Mouse (Mus musculus) small intestine, adult 2 months (tissue): ENCODE measurements around the gene Tbl2.

Source experiments
- CTCF ChIP-seq: fragments of 200-500 bp; IDR thresholded peaks from 2 replicates; pipeline ENCODE4 v1.5.1; 2012; ENCODE audit warnings: low read depth, mild to moderate bottlenecking, control low read depth, inconsistent platforms, low read length, moderate library complexity, mixed read lengths; ENCODE audit not compliant: insufficient replicate concordance, insufficient read length; ENCODE audit errors: extremely low read depth
- POLR2A ChIP-seq: fragments of 200-500 bp; IDR thresholded peaks from 2 replicates; pipeline ENCODE4 v1.6.1; 2012; ENCODE audit warnings: low read depth, mild to moderate bottlenecking, control low read depth, inconsistent platforms, low read length, moderate library complexity

DNA sequence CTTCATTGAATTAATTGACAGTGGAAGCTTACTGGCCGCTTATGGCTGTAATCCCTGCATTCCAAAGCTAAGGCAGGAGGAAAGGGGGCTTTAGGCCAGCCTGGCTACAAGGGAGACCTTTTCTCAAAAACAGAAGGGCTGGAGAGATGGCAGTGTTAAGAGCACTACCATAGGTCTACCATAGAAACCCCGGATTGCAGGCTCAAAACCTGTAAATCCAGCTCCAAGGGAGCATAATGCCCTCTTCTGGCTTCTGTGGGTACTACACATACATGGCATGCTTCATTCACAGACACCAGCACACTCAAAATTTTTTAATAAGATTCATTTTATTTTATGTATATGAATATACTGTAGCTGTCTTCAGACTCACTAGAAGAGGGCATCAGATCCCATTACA, 42.2 kb downstream of the Tbl2 start:
- TF ChIP-seq CTCF (peak; percentile 40; the same call in 1 of the 2 replicates), POLR2A (no peak)
